Mouse (Mus musculus) adrenal gland, adult 8-10 months (tissue): ENCODE measurements at regions not wholly inside any gene's neighbourhood (a gene's known extent, or its start where the extent isn't known, plus 50 kb on each side); places are given as distances from the start of the nearest gene placed in this dataset.

Experiments
- DNase-seq: peaks from one replicate; pipeline ENCODE4 v3.0.0; 2022

- no peak for DNase-seq
Measured at GRCm38 (mm10) chr7:72593259-72593658, 286.9 kb upstream of the Mctp2 start.

- no peak for DNase-seq
Measured at GRCm38 (mm10) chr7:72594741-72595140, 288.3 kb upstream of the Mctp2 start.

- DNase-seq, result no peak
Measured at GRCm38 (mm10) chr7:72596985-72597384, 290.6 kb upstream of the Mctp2 start.

- no peak for DNase-seq
Measured at GRCm38 (mm10) chr7:72601933-72602332, 295.5 kb upstream of the Mctp2 start.

GRCm38 (mm10) chr7:72609791-72610190 is 303.4 kb upstream of the Mctp2 start:
- no peak for DNase-seq

GRCm38 (mm10) chr7:72615232-72615631 is 308.8 kb upstream of the Mctp2 start:
- no peak for DNase-seq

GRCm38 (mm10) chr7:72627369-72627768 is 321.0 kb upstream of the Mctp2 start:
- no peak for DNase-seq

- DNase-seq, result no peak
Measured at GRCm38 (mm10) chr7:72639566-72639965, 333.2 kb upstream of the Mctp2 start.

GRCm38 (mm10) chr7:72675018-72675417 is 368.6 kb upstream of the Mctp2 start:
- DNase-seq, result no peak

GRCm38 (mm10) chr7:72685803-72686202 is 379.4 kb upstream of the Mctp2 start:
- no peak for DNase-seq

- DNase-seq, result no peak
Measured at GRCm38 (mm10) chr7:72687356-72687755, 380.9 kb upstream of the Mctp2 start.

GRCm38 (mm10) chr7:72691396-72691795 is 385.0 kb upstream of the Mctp2 start:
- no peak for DNase-seq

- no peak for DNase-seq
Measured at GRCm38 (mm10) chr7:72691859-72692258, 385.5 kb upstream of the Mctp2 start.

GRCm38 (mm10) chr7:72696736-72697135 is 390.3 kb upstream of the Mctp2 start:
- no peak for DNase-seq

GRCm38 (mm10) chr7:72703652-72704341 is 397.4 kb upstream of the Mctp2 start:
- DNase-seq, result no peak

- DNase-seq, result no peak
Measured at GRCm38 (mm10) chr7:72711193-72712131, 405.1 kb upstream of the Mctp2 start.

- DNase-seq, result no peak
Measured at GRCm38 (mm10) chr7:72715401-72715800, 409.0 kb upstream of the Mctp2 start.

- no peak for DNase-seq
Measured at GRCm38 (mm10) chr7:72716051-72716450, 409.6 kb upstream of the Mctp2 start.

- DNase-seq, result no peak
Measured at GRCm38 (mm10) chr7:72726214-72726854, 419.9 kb upstream of the Mctp2 start.

GRCm38 (mm10) chr7:72737792-72738191 is 431.4 kb upstream of the Mctp2 start:
- no peak for DNase-seq

- no peak for DNase-seq
Measured at GRCm38 (mm10) chr7:72738324-72738944, 432.0 kb upstream of the Mctp2 start.

GRCm38 (mm10) chr7:72742376-72742775 is 436.0 kb upstream of the Mctp2 start:
- no peak for DNase-seq

- DNase-seq, result no peak
Measured at GRCm38 (mm10) chr7:72751501-72751917, 445.1 kb upstream of the Mctp2 start.
